Mouse (Mus musculus): ENCODE results near the gene Ms4a18. TPM values are rescaled to one million over a fixed set of nuclear protein-coding genes. Genes with fewer than 3 reads are reported as not detected.

Ms4a18 gene
- polyA plus RNA-seq, 2 experiments, result not detected

DNA sequence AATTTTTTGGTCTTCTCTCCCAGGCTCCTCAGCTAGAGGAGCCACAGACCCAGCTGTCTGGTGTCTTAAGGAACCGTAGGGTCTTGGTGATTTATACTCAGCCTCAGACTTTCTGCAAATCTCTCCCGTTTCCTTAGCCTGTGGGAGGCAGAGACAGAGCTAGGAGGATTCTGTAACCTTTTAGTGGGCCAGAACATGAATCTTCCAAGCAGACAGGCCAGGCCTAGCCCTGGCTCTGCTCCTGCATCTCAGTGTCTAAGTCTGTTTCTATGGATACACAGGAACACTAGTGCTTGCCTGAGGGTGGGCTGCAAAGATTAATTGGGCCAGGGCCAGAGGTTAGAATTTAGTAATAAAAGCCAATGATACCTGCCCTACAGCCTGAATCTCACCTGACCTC lies 44.6 kb downstream of the Ms4a18 start:
- TF ChIP-seq EP300 (IDR thresholded peaks at IDR 0.05; ENCODE audit: low read depth) (no peak), CTCF (IDR thresholded peaks at IDR 0.05; ENCODE audit: low read depth) (no peak)
- Histone ChIP-seq H3K9ac (replicated peaks) (no peak overlapping the region), H3K27me3 (ENCODE audit: control insufficient read depth, insufficient read depth, low read length) (no peaks in the 10 kb centered on the region), H3K4me2 (ENCODE audit: low read depth) (no peak overlapping the region), H3K36me3 (replicated peaks; ENCODE audit: control insufficient read depth, insufficient read depth, low read depth) (no peaks in the 10 kb centered on the region), H3K9me3 (ENCODE audit: control insufficient read depth, low read length) (no peaks in the 10 kb centered on the region), H3K27ac (no peak overlapping the region), H3K4me1 (replicated peaks; ENCODE audit: control insufficient read depth in 2 of 2, insufficient read depth in 2 of 2, low read length in 1 of 2) (0 out of 4 replicates have a peak, but pooled peaks cover 0 to 2% of the 10 kb centered on the region in 2 experiments), H3K4me3 (ENCODE audit: insufficient read depth in 1 of 2, low read depth in 2 of 2, low read length in 2 of 2) (no peak overlapping the region)
- DNase-seq (ENCODE audit: low read depth in 3 of 3, low spot score in 3 of 3), result no peak
- WGBS (ENCODE audit: insufficient replicate concordance), result 43% methylated on average over 2 of the region's 2 CpGs
- ATAC-seq (ENCODE audit: insufficient read depth), result no peak

DNA sequence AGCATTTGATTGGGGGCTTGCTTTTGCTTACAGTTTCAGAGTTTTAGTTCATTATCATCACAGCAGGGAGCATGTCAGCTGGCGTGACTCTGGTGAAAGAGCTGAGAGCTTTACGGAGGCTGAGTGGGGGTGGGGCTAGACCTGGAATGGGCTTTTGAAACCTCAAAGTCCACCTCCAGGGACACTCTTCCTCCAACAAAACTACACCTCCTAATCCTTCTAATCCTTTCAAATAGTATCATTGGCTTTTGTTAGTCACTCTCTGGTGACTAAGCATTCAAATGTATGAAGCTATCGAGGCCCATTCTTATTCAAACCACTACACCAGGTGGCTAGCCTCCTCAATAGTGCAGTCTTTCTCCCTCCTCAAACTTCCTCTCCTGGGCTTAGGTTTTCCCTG lies 45.2 kb downstream of the Ms4a18 start:
- Histone ChIP-seq H3K9ac (replicated peaks) (no peak overlapping the region), H3K4me3 (ENCODE audit: insufficient read depth in 1 of 2, low read depth in 2 of 2, low read length in 2 of 2) (no peak overlapping the region), H3K9me3 (ENCODE audit: control insufficient read depth, low read length) (no peaks in the 10 kb centered on the region), H3K36me3 (replicated peaks; ENCODE audit: control insufficient read depth, insufficient read depth, low read depth) (no peaks in the 10 kb centered on the region), H3K27me3 (ENCODE audit: control insufficient read depth, insufficient read depth, low read length) (no peaks in the 10 kb centered on the region), H3K27ac (no peak overlapping the region), H3K4me1 (replicated peaks; ENCODE audit: control insufficient read depth in 2 of 2, insufficient read depth in 2 of 2, low read length in 1 of 2) (0 out of 4 replicates have a peak, but pooled peaks cover 0 to 2% of the 10 kb centered on the region in 2 experiments), H3K4me2 (ENCODE audit: low read depth) (no peak overlapping the region)
- ATAC-seq (ENCODE audit: insufficient read depth) (no peak), DNase-seq (ENCODE audit: low read depth in 3 of 3, low spot score in 3 of 3) (no peak)
- TF ChIP-seq EP300 (IDR thresholded peaks at IDR 0.05; ENCODE audit: low read depth), result no peak
- TF ChIP-seq CTCF (IDR thresholded peaks at IDR 0.05; ENCODE audit: low read depth), result no peak
- 67% methylated on average over 3 of the region's 3 CpGs for WGBS (ENCODE audit: insufficient replicate concordance)

GRCm38 (mm10) chr19:10970457-10970856 lies 47.4 kb downstream of the Ms4a18 start:
- ATAC-seq (ENCODE audit: insufficient read depth) (no peak), DNase-seq (ENCODE audit: low read depth in 3 of 3, low spot score in 3 of 3) (no peak)
- Histone ChIP-seq H3K4me3 (ENCODE audit: insufficient read depth in 1 of 2, low read depth in 2 of 2, low read length in 2 of 2) (no peak overlapping the region), H3K9me3 (ENCODE audit: control insufficient read depth, low read length) (no peaks in the 10 kb centered on the region), H3K27me3 (ENCODE audit: control insufficient read depth, insufficient read depth, low read length) (no peaks in the 10 kb centered on the region), H3K4me1 (replicated peaks; ENCODE audit: control insufficient read depth in 2 of 2, insufficient read depth in 2 of 2, low read length in 1 of 2) (0 out of 4 replicates have a peak, but pooled peaks cover 0 to 2% of the 10 kb centered on the region in 2 experiments), H3K4me2 (ENCODE audit: low read depth) (no peak overlapping the region), H3K27ac (no peak overlapping the region), H3K36me3 (replicated peaks; ENCODE audit: control insufficient read depth, insufficient read depth, low read depth) (no peaks in the 10 kb centered on the region), H3K9ac (replicated peaks) (no peak overlapping the region)
- 24% methylated on average over 3 of the region's 3 CpGs for WGBS (ENCODE audit: insufficient replicate concordance)
- TF ChIP-seq EP300 (IDR thresholded peaks at IDR 0.05; ENCODE audit: low read depth), result no peak
- TF ChIP-seq CTCF (IDR thresholded peaks at IDR 0.05; ENCODE audit: low read depth), result no peak

GRCm38 (mm10) chr19:10968578-10968977 lies 49.3 kb downstream of the Ms4a18 start:
- ATAC-seq (ENCODE audit: insufficient read depth) (no peak), DNase-seq (ENCODE audit: low read depth in 3 of 3, low spot score in 3 of 3) (no peak)
- Histone ChIP-seq H3K36me3 (replicated peaks; ENCODE audit: control insufficient read depth, insufficient read depth, low read depth) (no peaks in the 10 kb centered on the region), H3K4me2 (ENCODE audit: low read depth) (no peak overlapping the region), H3K9me3 (ENCODE audit: control insufficient read depth, low read length) (no peaks in the 10 kb centered on the region), H3K4me1 (replicated peaks; ENCODE audit: control insufficient read depth in 2 of 2, insufficient read depth in 2 of 2, low read length in 1 of 2) (no peaks in the 10 kb centered on the region), H3K4me3 (ENCODE audit: insufficient read depth in 1 of 2, low read depth in 2 of 2, low read length in 2 of 2) (no peak overlapping the region), H3K9ac (replicated peaks) (no peak overlapping the region), H3K27me3 (ENCODE audit: control insufficient read depth, insufficient read depth, low read length) (no peaks in the 10 kb centered on the region), H3K27ac (no peak overlapping the region)
- TF ChIP-seq EP300 (IDR thresholded peaks at IDR 0.05; ENCODE audit: low read depth), result no peak
- no peak for TF ChIP-seq CTCF (IDR thresholded peaks at IDR 0.05; ENCODE audit: low read depth)
- WGBS (ENCODE audit: insufficient replicate concordance), result 74% methylated on average over 7 of the region's 7 CpGs

DNA sequence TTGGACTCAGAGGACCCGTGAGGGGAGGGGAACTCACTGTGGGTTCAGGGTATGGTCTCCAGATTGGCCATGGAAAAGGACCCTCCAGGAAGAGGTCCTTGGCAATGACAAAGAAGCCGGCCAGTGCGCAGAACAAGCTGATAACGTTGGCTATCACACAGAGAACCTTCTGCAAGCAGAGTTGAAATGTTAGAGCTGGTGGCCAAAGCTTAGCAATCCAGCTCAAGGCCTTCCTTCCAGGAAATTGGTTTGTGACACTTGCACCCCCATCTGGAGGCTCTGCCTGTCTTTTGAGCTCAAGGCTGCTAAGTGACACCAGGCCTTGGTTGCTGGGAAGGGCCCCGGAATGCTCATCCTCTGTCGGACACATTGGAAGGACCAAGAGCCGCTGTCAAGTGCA lies 52.1 kb downstream of the Ms4a18 start:
- Histone ChIP-seq H3K27ac (no peak overlapping the region), H3K4me2 (ENCODE audit: low read depth) (no peak overlapping the region), H3K9me3 (ENCODE audit: control insufficient read depth, low read length) (no peaks in the 10 kb centered on the region), H3K36me3 (replicated peaks; ENCODE audit: control insufficient read depth, insufficient read depth, low read depth) (no peaks in the 10 kb centered on the region), H3K4me1 (replicated peaks; ENCODE audit: control insufficient read depth in 2 of 2, insufficient read depth in 2 of 2, low read length in 1 of 2) (no peaks in the 10 kb centered on the region), H3K9ac (replicated peaks) (no peak overlapping the region), H3K27me3 (ENCODE audit: control insufficient read depth, insufficient read depth, low read length) (no peaks in the 10 kb centered on the region), H3K4me3 (ENCODE audit: insufficient read depth in 1 of 2, low read depth in 2 of 2, low read length in 2 of 2) (no peak overlapping the region)
- WGBS (ENCODE audit: insufficient replicate concordance), result 62% methylated on average over 7 of the region's 7 CpGs
- DNase-seq (ENCODE audit: low read depth in 3 of 3, low spot score in 3 of 3) (no peak), ATAC-seq (ENCODE audit: insufficient read depth) (no peak)
- no peak for TF ChIP-seq CTCF (IDR thresholded peaks at IDR 0.05; ENCODE audit: low read depth)
- TF ChIP-seq EP300 (IDR thresholded peaks at IDR 0.05; ENCODE audit: low read depth), result no peak
